21 mouse cellular contexts compared by ENCODE assay signal in genomic region chr14:121304523-121304922, GRCm38 (mm10).
DNase-seq lines count a peak whose midpoint lies in the region; ATAC-seq and TF ChIP-seq lines count a peak whose summit lies in the region.
"Had no signal": no experiment of that assay in that cellular context is flagged by ENCODE, and none has a peak within 500 bp of the region (broad histone marks: within the 10 kb centered on the region; RNA-seq: fewer than 3 reads in every experiment).

No protein-coding gene starts in this region.

- 42% methylated on average over 7 of the region's 7 CpGs for WGBS in heart, embryonic 16.5 days
- WGBS in heart, embryonic 11.5 days (ENCODE audit: insufficient replicate concordance): 41% methylated on average over 7 of the region's 7 CpGs
- WGBS in midbrain, embryonic 13.5 days: 52% methylated on average over 7 of the region's 7 CpGs
- 62% methylated on average over 7 of the region's 7 CpGs for WGBS in midbrain, embryonic 10.5 days
- 59% methylated on average over 7 of the region's 7 CpGs for WGBS in forebrain, postnatal 0 days
- 64% methylated on average over 7 of the region's 7 CpGs for WGBS in hindbrain, embryonic 13.5 days

- no peak overlapping the region for H3K27ac ChIP-seq in heart, embryonic 16.5 days (ENCODE audit: low read length)
- H3K27ac ChIP-seq in heart, embryonic 11.5 days (ENCODE audit: low read depth, low read length): no peak overlapping the region
- H3K27ac ChIP-seq in midbrain, embryonic 13.5 days: no peak overlapping the region
- H3K27ac ChIP-seq in midbrain, embryonic 10.5 days (replicated peaks): no peak overlapping the region
- no peak overlapping the region for H3K27ac ChIP-seq in forebrain, postnatal 0 days (ENCODE audit: low read depth, low read length)
- H3K27ac ChIP-seq in hindbrain, embryonic 13.5 days: no peak overlapping the region
- H3K27ac ChIP-seq: embryonic facial prominence, embryonic 15.5 days; gastrocnemius, adult 2 months; hindbrain, embryonic 14.5 days had no signal

- no peak for TF ChIP-seq CTCF in forebrain, postnatal 0 days (IDR thresholded peaks at IDR 0.05; ENCODE audit: low read depth)

- H3K4me3 ChIP-seq in heart, embryonic 16.5 days (ENCODE audit: low read length): no peak overlapping the region
- no peak overlapping the region for H3K4me3 ChIP-seq in heart, embryonic 11.5 days (ENCODE audit: low read depth, low read length)
- no peak overlapping the region for H3K4me3 ChIP-seq in midbrain, embryonic 13.5 days (replicated peaks)
- H3K4me3 ChIP-seq in midbrain, embryonic 10.5 days: no peak overlapping the region
- H3K4me3 ChIP-seq in forebrain, postnatal 0 days (ENCODE audit: low read depth, low read length): no peak overlapping the region
- H3K4me3 ChIP-seq in hindbrain, embryonic 13.5 days: no peak overlapping the region
- H3K4me3 ChIP-seq: embryonic facial prominence, embryonic 15.5 days; gastrocnemius, adult 2 months had no signal

- peaks cover 24% of the 10 kb centered on the region for H3K4me1 ChIP-seq in heart, embryonic 16.5 days (ENCODE audit: control insufficient read depth, insufficient read depth, low read length)
- H3K4me1 ChIP-seq in heart, embryonic 11.5 days (ENCODE audit: control insufficient read depth, insufficient read depth, low read length): peaks cover 24% of the 10 kb centered on the region
- H3K4me1 ChIP-seq in midbrain, embryonic 13.5 days (replicated peaks): 0 out of 2 replicates have a peak, but pooled peaks cover 3% of the 10 kb centered on the region
- H3K4me1 ChIP-seq in midbrain, embryonic 10.5 days: 0 out of 2 replicates have a peak, but pooled peaks cover 12% of the 10 kb centered on the region
- peaks cover 4% of the 10 kb centered on the region; the same call in 1 of the 2 replicates for H3K4me1 ChIP-seq in forebrain, postnatal 0 days (ENCODE audit: insufficient read depth)
- H3K4me1 ChIP-seq in hindbrain, embryonic 13.5 days (replicated peaks): no peaks in the 10 kb centered on the region

- H3K9ac ChIP-seq in heart, embryonic 16.5 days (ENCODE audit: low read length): no peak overlapping the region
- H3K9ac ChIP-seq in heart, embryonic 11.5 days (ENCODE audit: low read depth, low read length): no peak overlapping the region
- no peak overlapping the region for H3K9ac ChIP-seq in midbrain, embryonic 13.5 days (replicated peaks)
- no peak overlapping the region for H3K9ac ChIP-seq in forebrain, postnatal 0 days
- no peak overlapping the region for H3K9ac ChIP-seq in hindbrain, embryonic 13.5 days
- H3K9ac ChIP-seq: embryonic facial prominence, embryonic 15.5 days; hindbrain, embryonic 14.5 days had no signal

- H3K27me3 ChIP-seq in heart, embryonic 16.5 days (ENCODE audit: control insufficient read depth, insufficient read depth, low read length): no peaks in the 10 kb centered on the region
- no peaks in the 10 kb centered on the region for H3K27me3 ChIP-seq in heart, embryonic 11.5 days (ENCODE audit: control insufficient read depth, insufficient read depth, low read length)
- H3K27me3 ChIP-seq in midbrain, embryonic 13.5 days: no peaks in the 10 kb centered on the region
- H3K27me3 ChIP-seq in midbrain, embryonic 10.5 days (ENCODE audit: low read depth, poor library complexity, severe bottlenecking): no peaks in the 10 kb centered on the region
- no peaks in the 10 kb centered on the region for H3K27me3 ChIP-seq in forebrain, postnatal 0 days (ENCODE audit: insufficient read depth, low read length)
- no peaks in the 10 kb centered on the region for H3K27me3 ChIP-seq in hindbrain, embryonic 13.5 days
- H3K27me3 ChIP-seq: embryonic facial prominence, embryonic 15.5 days; Patski had no signal

- DNase-seq in midbrain, embryonic 10.5 days (ENCODE audit: low spot score): no peak
- peak; percentile 16 for DNase-seq in embryo, embryonic 11 days
- DNase-seq in forebrain, postnatal 0 days: no peak
- DNase-seq: adrenal gland, postnatal 14 days; cerebellum, adult 18-20 months; cerebellum, postnatal 36 days; gastrocnemius, adult 2 months; heart, adult 11 months; heart, postnatal 14 days; kidney, adult 8-10 months; kidney, postnatal 4 days; liver; thymus, postnatal 25 days had no signal

- peaks cover 17% of the 10 kb centered on the region for H3K36me3 ChIP-seq in heart, embryonic 16.5 days (ENCODE audit: control insufficient read depth, insufficient read depth)
- H3K36me3 ChIP-seq in heart, embryonic 11.5 days (ENCODE audit: control insufficient read depth, insufficient read depth, low read length): peaks cover 8% of the 10 kb centered on the region; the same call in 1 of the 2 replicates
- peaks cover 27% of the 10 kb centered on the region for H3K36me3 ChIP-seq in midbrain, embryonic 13.5 days
- H3K36me3 ChIP-seq in midbrain, embryonic 10.5 days: peaks cover 39% of the 10 kb centered on the region
- H3K36me3 ChIP-seq in forebrain, postnatal 0 days (ENCODE audit: insufficient read depth): peaks cover 19% of the 10 kb centered on the region
- H3K36me3 ChIP-seq in hindbrain, embryonic 13.5 days: peaks cover 21% of the 10 kb centered on the region

- 0 out of 2 replicates have a peak, but pooled peaks have one; percentile 23 for ATAC-seq in heart, embryonic 16.5 days (replicated peaks; ENCODE audit: extremely low read depth, insufficient read depth, low FRiP score)
- no peak for ATAC-seq in heart, embryonic 11.5 days (replicated peaks; ENCODE audit: insufficient number of reproducible peaks, low FRiP score, low TSS enrichment)
- peak; percentile 56; the same call in 1 of the 2 replicates for ATAC-seq in midbrain, embryonic 13.5 days
- peak; percentile 53 for ATAC-seq in forebrain, postnatal 0 days
- no peak; the same call in 1 of the 2 replicates for ATAC-seq in hindbrain, embryonic 13.5 days (ENCODE audit: low FRiP score)
- ATAC-seq: activated CD4-positive, CD25-positive, alpha-beta regulatory T cell, adult 4 months; Patski had no signal

- no peak overlapping the region for H3K4me2 ChIP-seq in heart, embryonic 16.5 days (ENCODE audit: low read depth, low read length)
- H3K4me2 ChIP-seq in heart, embryonic 11.5 days: no peak overlapping the region
- no peak overlapping the region for H3K4me2 ChIP-seq in midbrain, embryonic 13.5 days (replicated peaks)
- no peak overlapping the region for H3K4me2 ChIP-seq in forebrain, postnatal 0 days (ENCODE audit: low read depth)
- no peak overlapping the region for H3K4me2 ChIP-seq in hindbrain, embryonic 13.5 days
- H3K4me2 ChIP-seq: embryonic facial prominence, embryonic 15.5 days; hindbrain, embryonic 14.5 days had no signal

- no peaks in the 10 kb centered on the region for H3K9me3 ChIP-seq in heart, embryonic 16.5 days (replicated peaks; ENCODE audit: control insufficient read depth, low read length)
- H3K9me3 ChIP-seq in heart, embryonic 11.5 days (replicated peaks; ENCODE audit: control insufficient read depth, low read length): no peaks in the 10 kb centered on the region
- H3K9me3 ChIP-seq in midbrain, embryonic 13.5 days: no peaks in the 10 kb centered on the region
- no peaks in the 10 kb centered on the region for H3K9me3 ChIP-seq in midbrain, embryonic 10.5 days (replicated peaks)
- H3K9me3 ChIP-seq in forebrain, postnatal 0 days (ENCODE audit: low read length): no peaks in the 10 kb centered on the region
- H3K9me3 ChIP-seq in hindbrain, embryonic 13.5 days: no peaks in the 10 kb centered on the region
- H3K9me3 ChIP-seq: embryonic facial prominence, embryonic 15.5 days had no signal

Comparison
In these comparisons a context has a peak if more than half of its experiments do, and no peak if none do; other contexts are left out.
1. ATAC-seq: peak in heart, embryonic 16.5 days (single experiment), midbrain, embryonic 13.5 days (single experiment) and forebrain, postnatal 0 days (single experiment); none in heart, embryonic 11.5 days (single experiment) and hindbrain, embryonic 13.5 days (single experiment).